Mouse (Mus musculus) hindbrain, embryonic 16.5 days (tissue): ENCODE results near the gene Fam229b. TPM values are rescaled to one million over a fixed set of nuclear protein-coding genes. Genes with fewer than 3 reads are reported as not detected.
A peak's percentile ranks its signal among the peaks of the same experiment; 100 is the strongest.

Source experiments
- ATAC-seq: fragments of 200-750 bp; cut with Nextera tagmentation; 2 replicates; pipeline ENCODE4 v1.8.0; 2017; ENCODE audit warnings: moderate TSS enrichment, moderate library complexity
- H3K27ac ChIP-seq: fragments of 300-500 bp; sonication (generic); 2 replicates; pipeline ENCODE4 v1.5.1; 2014; ENCODE audit warnings: low read depth, mild to moderate bottlenecking, control low read depth, low read length, moderate library complexity
- H3K27me3 ChIP-seq: fragments of 300-500 bp; sonication (generic); replicated peaks from 2 replicates; pipeline ENCODE4 v1.6.1; 2014; ENCODE audit warnings: low read length; ENCODE audit not compliant: control insufficient read depth, insufficient read depth
- H3K36me3 ChIP-seq: fragments of 300-500 bp; sonication (generic); 2 replicates; pipeline ENCODE4 v1.6.1; 2014; ENCODE audit warnings: mild to moderate bottlenecking, low read length, moderate library complexity, mixed read lengths; ENCODE audit not compliant: control insufficient read depth, insufficient read depth
- H3K4me1 ChIP-seq: fragments of 300-500 bp; sonication (generic); 2 replicates; pipeline ENCODE4 v1.6.1; 2014; ENCODE audit warnings: low read depth, low read length; ENCODE audit not compliant: control insufficient read depth, insufficient read depth
- H3K4me2 ChIP-seq: fragments of 300-500 bp; sonication (generic); 2 replicates; pipeline ENCODE4 v1.6.1; 2014; ENCODE audit warnings: mild to moderate bottlenecking, low read length, control low read depth, moderate library complexity
- H3K4me3 ChIP-seq: fragments of 300-500 bp; sonication (generic); 2 replicates; pipeline ENCODE4 v1.5.1; 2014; ENCODE audit warnings: mild to moderate bottlenecking, low read length, control low read depth, moderate library complexity
- H3K9ac ChIP-seq: fragments of 300-500 bp; sonication (generic); 2 replicates; pipeline ENCODE4 v1.6.1; 2014; ENCODE audit warnings: low read depth, mild to moderate bottlenecking, control low read depth, low read length, moderate library complexity
- H3K9me3 ChIP-seq: fragments of 300-500 bp; sonication (generic); 2 replicates; pipeline ENCODE4 v1.6.1; 2014; ENCODE audit warnings: mild to moderate bottlenecking, low read length, moderate library complexity; ENCODE audit not compliant: control insufficient read depth
- WGBS: fragments of 180-500 bp; shearing (Covaris S2); extraction: QIAGEN DNeasy Blood & Tissue Kit; methylation state at CpG from one replicate; pipeline ENCODE4 v1.1.7; 2014; 5-methylcytosine and 5-hydroxymethylcytosine counted together
- polyA plus RNA-seq: library from polyadenylated mRNA; unstranded; fragments of >200 nt; fragmentation: Nextera tagmentation; extraction: Ambion mirVana; gene quantifications from 2 replicates; pipeline ENCODE4 v1.2.1, GENCODE M21; 2015

Fam229b gene
- polyA plus RNA-seq, 1 experiment from 2014 or later = 28.3 TPM

- WGBS = 58% methylated on average over 3 of the region's 3 CpGs
- no peak for ATAC-seq
- H3K27me3 ChIP-seq = no peaks in the 10 kb centered on the region
- H3K4me1 ChIP-seq = peaks cover 3% of the 10 kb centered on the region; the same call in 1 of the 2 replicates
- no peak overlapping the region for H3K4me2 ChIP-seq
- H3K27ac ChIP-seq = no peak overlapping the region
- no peak overlapping the region for H3K4me3 ChIP-seq
- no peaks in the 10 kb centered on the region for H3K9me3 ChIP-seq
- no peaks in the 10 kb centered on the region for H3K36me3 ChIP-seq
- no peak overlapping the region for H3K9ac ChIP-seq
Observed at GRCm38 (mm10) chr10:39106413-39106812, 27.3 kb downstream of the Fam229b start.

GRCm38 (mm10) chr10:39104803-39105449 lies 28.8 kb downstream of the Fam229b start:
- Histone ChIP-seq H3K4me1 (peaks cover 2% of the 10 kb centered on the region; the same call in 1 of the 2 replicates), H3K4me2 (no peak overlapping the region), H3K27me3 (no peaks in the 10 kb centered on the region), H3K36me3 (no peaks in the 10 kb centered on the region), H3K27ac (no peak overlapping the region), H3K9ac (no peak overlapping the region), H3K9me3 (no peaks in the 10 kb centered on the region), H3K4me3 (no peak overlapping the region)
- 0 out of 2 replicates have a peak, but pooled peaks have one; percentile 19 for ATAC-seq
- WGBS = 92% methylated on average over 8 of the region's 8 CpGs

- 90% methylated on average over 10 of the region's 10 CpGs for WGBS
- H3K9me3 ChIP-seq = no peaks in the 10 kb centered on the region
- ATAC-seq = no peak
Observed at GRCm38 (mm10) chr10:39098746-39099145, 35.0 kb downstream of the Fam229b start.

GRCm38 (mm10) chr10:39096981-39097380 lies 36.7 kb downstream of the Fam229b start:
- no peaks in the 10 kb centered on the region for H3K36me3 ChIP-seq
- WGBS = 87% methylated on average over 9 of the region's 9 CpGs
- H3K27me3 ChIP-seq = no peaks in the 10 kb centered on the region
- no peak for ATAC-seq
- H3K4me1 ChIP-seq = no peaks in the 10 kb centered on the region
- H3K9me3 ChIP-seq = no peaks in the 10 kb centered on the region
- H3K4me2 ChIP-seq = no peak overlapping the region
- H3K4me3 ChIP-seq = no peak overlapping the region
- H3K9ac ChIP-seq = no peak overlapping the region
- no peak overlapping the region for H3K27ac ChIP-seq

More at GRCm38 (mm10) chr10:39098746-39099145, 35.0 kb downstream of the Fam229b start:
- no peaks in the 10 kb centered on the region for H3K27me3 ChIP-seq
- H3K27ac ChIP-seq = no peak overlapping the region
- H3K9ac ChIP-seq = no peak overlapping the region
- no peak overlapping the region for H3K4me3 ChIP-seq
- no peaks in the 10 kb centered on the region for H3K36me3 ChIP-seq
- H3K4me1 ChIP-seq = no peaks in the 10 kb centered on the region
- H3K4me2 ChIP-seq = no peak overlapping the region

- Histone ChIP-seq H3K4me2 (no peak overlapping the region), H3K27me3 (no peaks in the 10 kb centered on the region), H3K4me3 (no peak overlapping the region), H3K27ac (no peak overlapping the region), H3K4me1 (no peaks in the 10 kb centered on the region), H3K9ac (no peak overlapping the region), H3K9me3 (no peaks in the 10 kb centered on the region), H3K36me3 (no peaks in the 10 kb centered on the region)
- ATAC-seq = no peak
- WGBS = 88% methylated on average over 4 of the region's 4 CpGs
Observed at GRCm38 (mm10) chr10:39072048-39072447, 61.7 kb downstream of the Fam229b start.

Other genes with a start within 250 kb of the Fam229b start
- 18.7 and 26.7 TPM in 2 replicates for gene Lama4, start 168.4 kb downstream of the Fam229b start, polyA plus RNA-seq
- gene Tube1, start 62 bp upstream of the Fam229b start, polyA plus RNA-seq = 6.8 and 7.2 TPM in 2 replicates
- 0.61 and 0.69 TPM in 2 replicates for gene Ccn6, start 29.9 kb upstream of the Fam229b start, polyA plus RNA-seq
- 74.1 and 74.9 TPM in 2 replicates for gene Fyn, start 234.9 kb upstream of the Fam229b start, polyA plus RNA-seq